Mouse (Mus musculus) cerebellum, adult 11 months (tissue): ENCODE measurements around the gene Unc45b.
"Not testable (repeated sequence)": the region's sequence is repeated elsewhere in the genome, so short reads cannot be mapped to it uniquely, and the experiment has no call there.

Source experiments
- DNase-seq: peaks from one replicate; pipeline ENCODE4 v3.0.0; 2022

Gene Unc45b

DNA sequence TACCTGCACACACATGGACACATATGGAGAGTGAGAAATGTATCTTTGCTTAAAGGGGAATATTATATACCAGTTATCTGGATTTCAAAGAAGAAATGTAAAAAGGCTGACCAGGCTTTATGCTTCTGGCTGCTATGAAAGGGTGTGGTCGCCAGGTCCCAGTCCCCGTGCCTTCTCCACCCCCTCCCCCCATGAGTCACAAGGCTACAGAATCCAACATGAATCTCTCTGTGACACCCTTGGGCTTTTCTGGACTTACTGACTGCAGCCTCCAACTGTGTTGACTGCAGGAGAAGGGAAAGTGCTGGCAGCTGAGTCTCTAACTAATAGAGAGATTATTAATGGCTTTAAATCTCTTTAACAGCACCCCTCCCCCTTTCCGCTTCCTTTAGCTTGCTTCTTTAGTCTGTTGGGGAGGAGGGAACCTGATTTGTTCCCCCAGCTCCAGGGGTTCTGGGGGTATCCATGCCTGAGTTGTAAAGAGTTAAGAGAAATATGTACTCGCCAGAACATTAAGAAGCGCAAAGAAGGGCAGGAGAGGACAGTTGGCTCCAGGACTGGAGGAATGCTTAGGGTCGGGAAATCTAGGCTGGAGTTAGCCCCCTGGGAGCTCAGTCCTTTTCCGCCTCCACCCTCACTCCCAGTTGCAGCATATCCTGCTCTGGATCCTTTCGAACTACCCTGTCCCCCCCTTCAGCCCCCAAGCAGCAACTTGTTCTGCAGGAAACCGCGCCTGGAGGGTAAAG is 40.6 kb downstream of the Unc45b start, which contains the start of gene Slfn5:
Slfn5 (plus strand) TSS at position 614 of the 746 bp plus-strand sequence.
- DNase-seq = no peak

GRCm38 (mm10) chr11:82951865-82952611 is 41.7 kb downstream of the Unc45b start:
- no peak for DNase-seq

- DNase-seq = no peak
Observed at GRCm38 (mm10) chr11:82952612-82953542, 42.5 kb downstream of the Unc45b start.

GRCm38 (mm10) chr11:82954631-82955030 is 44.3 kb downstream of the Unc45b start:
- no peak for DNase-seq

- no peak for DNase-seq
Observed at GRCm38 (mm10) chr11:82956925-82957324, 46.6 kb downstream of the Unc45b start.

DNA sequence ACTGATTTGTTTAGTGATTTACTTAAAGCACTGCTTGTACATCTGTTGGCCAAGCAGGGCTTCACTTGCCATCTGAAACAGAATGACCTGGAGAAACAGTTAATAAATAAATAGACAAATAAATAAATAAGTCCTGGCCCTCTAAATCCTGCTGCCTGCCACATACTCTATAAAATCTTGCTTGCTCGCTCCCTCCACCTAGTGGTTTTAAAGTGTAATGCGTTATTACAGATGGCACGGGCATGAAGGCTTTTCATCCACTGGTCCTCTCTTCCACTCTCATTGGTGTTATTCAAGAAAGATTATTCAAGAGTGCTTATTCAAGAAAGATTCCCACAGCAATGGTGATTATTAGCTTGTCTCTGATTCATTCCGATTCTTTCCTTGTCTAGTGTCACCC is 49.3 kb downstream of the Unc45b start:
- peak; percentile 16 for DNase-seq

DNA sequence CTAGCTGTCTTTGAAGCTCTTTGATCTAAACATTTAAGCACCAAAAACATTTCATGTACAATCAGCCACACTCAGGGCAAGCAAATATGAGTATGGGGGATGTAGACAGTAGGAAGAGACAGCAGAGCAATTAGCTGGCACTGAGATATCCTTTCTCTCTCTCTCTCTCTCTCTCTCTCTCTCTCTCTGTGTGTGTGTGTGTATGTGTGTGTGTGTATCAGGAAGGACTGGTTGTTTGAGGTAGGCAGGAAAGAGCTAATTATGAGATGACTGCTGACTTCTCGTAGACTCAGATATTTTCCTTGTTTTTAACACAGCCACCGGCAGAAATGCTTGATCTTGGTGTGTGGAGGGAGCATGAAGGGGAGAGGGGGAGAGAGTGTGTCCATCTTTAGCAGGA is 51.4 kb downstream of the Unc45b start:
- DNase-seq = no peak

- no peak for DNase-seq
Observed at GRCm38 (mm10) chr11:82962215-82962614, 51.9 kb downstream of the Unc45b start.

DNA sequence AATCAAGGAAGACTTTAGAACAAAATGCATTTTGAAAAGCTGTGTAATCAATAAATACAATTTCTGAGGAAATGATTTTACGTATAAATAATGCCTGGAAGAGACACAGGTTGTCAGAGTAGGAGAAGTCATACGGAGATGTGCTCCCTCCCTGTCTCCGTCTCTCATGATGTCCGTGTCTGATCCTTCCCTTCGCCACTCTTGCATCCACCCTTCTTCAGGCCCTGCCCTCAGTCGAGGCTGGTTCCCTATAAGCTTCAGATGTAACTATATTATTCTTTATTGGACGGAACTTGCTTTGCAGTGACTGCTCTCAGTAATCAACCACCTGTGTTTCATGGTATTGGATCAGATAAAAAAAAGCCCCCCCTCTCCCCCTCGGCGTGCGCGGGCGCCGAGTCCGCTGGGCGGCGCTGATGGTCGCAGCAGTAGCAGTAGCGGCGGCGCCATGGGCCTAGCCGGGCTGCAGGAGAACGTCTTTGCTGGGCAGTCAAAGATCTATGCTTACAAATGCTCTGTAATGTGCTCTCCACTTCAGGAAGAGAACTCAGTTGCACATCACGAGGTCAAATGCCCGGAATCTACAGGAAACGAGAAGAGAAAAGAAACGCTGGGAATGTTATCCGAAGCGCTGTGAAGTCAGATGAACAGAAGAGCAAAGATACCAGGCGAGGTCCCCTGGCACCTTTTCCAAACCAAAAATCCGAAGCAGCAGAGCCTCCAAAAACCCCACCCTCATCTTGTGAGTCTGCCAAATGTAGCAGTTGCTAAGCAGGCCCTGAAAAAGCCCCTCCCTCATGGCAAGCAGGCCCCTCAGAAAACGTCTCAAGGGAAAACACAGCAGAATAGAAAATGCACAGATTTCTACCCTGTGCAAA is 60.6 kb downstream of the Unc45b start:
- DNase-seq = peak; percentile 27

- no peak for DNase-seq
Observed at GRCm38 (mm10) chr11:82971590-82971974, 61.2 kb downstream of the Unc45b start.

DNA sequence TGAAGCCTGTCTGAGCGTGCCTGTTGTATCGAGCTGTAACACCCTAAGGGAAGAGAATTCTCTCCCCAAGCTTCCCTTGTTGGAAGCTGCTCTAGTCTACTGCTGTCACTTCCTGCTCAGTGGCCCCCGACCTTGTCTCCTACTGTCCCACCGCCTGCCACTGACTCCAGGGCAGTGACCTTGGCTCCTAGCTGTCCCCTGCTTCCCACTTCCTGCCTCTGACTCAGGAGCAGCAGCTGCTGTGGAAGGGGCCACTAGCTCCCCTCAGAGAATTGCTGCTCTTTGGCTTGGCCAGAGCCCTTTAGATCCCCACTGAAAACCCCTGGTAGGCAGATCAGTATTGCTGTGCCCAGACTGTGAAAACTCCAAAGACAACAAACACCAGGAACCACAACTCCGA is 63.6 kb downstream of the Unc45b start:
- DNase-seq = no peak

GRCm38 (mm10) chr11:82982409-82982808 is 72.1 kb downstream of the Unc45b start:
- DNase-seq = not testable (repeated sequence)

DNA sequence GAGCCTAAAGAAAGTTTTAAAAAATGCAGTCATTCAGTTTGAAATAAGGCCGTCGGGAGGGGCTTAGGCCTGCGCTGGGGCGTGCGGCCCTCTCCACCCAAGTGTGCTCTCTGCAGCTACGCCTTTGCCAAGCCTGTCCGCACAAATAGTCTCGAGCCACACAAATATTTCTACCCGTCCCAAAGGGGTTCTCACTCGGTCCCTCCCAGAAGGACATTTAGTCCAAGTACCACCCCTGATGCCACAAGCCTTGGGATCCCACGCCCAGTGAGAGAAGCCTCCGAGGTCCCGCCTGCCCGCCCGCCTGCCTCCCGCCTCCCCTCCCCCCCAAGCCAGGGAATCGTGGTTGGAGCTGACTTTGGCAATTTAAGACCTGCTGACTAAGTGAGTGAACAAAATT is 72.8 kb downstream of the Unc45b start:
- DNase-seq = no peak

DNA sequence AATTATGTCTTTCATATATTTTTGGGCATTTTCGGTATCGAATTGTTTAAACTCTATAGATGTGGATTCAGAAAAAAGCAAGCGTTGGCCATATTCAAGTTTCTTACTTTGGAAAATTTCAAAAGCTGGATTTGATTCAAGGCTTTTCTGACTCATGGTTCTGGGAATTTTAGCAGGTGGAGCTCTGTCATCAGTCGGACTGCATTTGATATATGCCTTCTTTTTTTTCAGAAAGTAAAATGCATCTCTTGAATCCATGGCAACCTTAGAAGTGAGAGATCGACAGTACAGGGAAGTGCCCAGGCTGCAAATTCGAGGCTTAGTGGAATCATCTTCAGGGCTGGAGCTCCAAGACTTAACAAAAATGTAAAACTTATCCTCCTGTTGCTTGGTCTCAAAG is 77.3 kb downstream of the Unc45b start:
- no peak for DNase-seq

GRCm38 (mm10) chr11:82989357-82989756 is 79.0 kb downstream of the Unc45b start:
- DNase-seq = no peak

- DNase-seq = not testable (repeated sequence)
Observed at GRCm38 (mm10) chr11:82990612-82991385, 80.4 kb downstream of the Unc45b start.

GRCm38 (mm10) chr11:82991469-82992166 is 81.3 kb downstream of the Unc45b start, which contains the start of gene Slfn9:
TSS of gene Slfn9 (minus strand) at chr11:82991830.
- DNase-seq = no peak
